Mouse (Mus musculus) myocyte (in vitro differentiated cells): ENCODE measurements at regions not wholly inside any gene's neighbourhood (a gene's known extent, or its start where the extent isn't known, plus 50 kb on each side); places are given as distances from the start of the nearest gene placed in this dataset.

Experiments used
- E2F4 ChIP-seq: IDR thresholded peaks from one replicate; pipeline ENCODE4 v1.6.1; 2011; ENCODE audit warnings: mild to moderate bottlenecking, control low read depth, moderate library complexity; ENCODE audit not compliant: insufficient read depth
- POLR2A ChIP-seq: IDR thresholded peaks from one replicate; pipeline ENCODE4 v1.6.1; 2011; ENCODE audit warnings: low read depth, mild to moderate bottlenecking, control low read depth, moderate library complexity; ENCODE audit not compliant: insufficient read length
- POLR2AphosphoS2 ChIP-seq: IDR thresholded peaks from one replicate; pipeline ENCODE4 v1.6.1; 2011; ENCODE audit warnings: low read depth, control low read depth; ENCODE audit not compliant: insufficient read length
- REST ChIP-seq: IDR thresholded peaks from one replicate; pipeline ENCODE4 v1.6.1; 2011; ENCODE audit warnings: mild to moderate bottlenecking, control low read depth, moderate library complexity; ENCODE audit not compliant: insufficient read depth, insufficient read length
- TCF12 ChIP-seq: IDR thresholded peaks from one replicate; pipeline ENCODE4 v1.6.1; 2011; ENCODE audit warnings: mild to moderate bottlenecking, control low read depth; ENCODE audit not compliant: poor library complexity, insufficient read depth, severe bottlenecking
- TCF3 ChIP-seq: IDR thresholded peaks from one replicate; pipeline ENCODE4 v1.6.1; 2011; ENCODE audit warnings: low read depth, control low read depth; ENCODE audit not compliant: insufficient read length
- USF1 ChIP-seq: IDR thresholded peaks from one replicate; pipeline ENCODE4 v1.6.1; 2011; ENCODE audit warnings: low read depth, mild to moderate bottlenecking, control low read depth, moderate library complexity

- TF ChIP-seq POLR2AphosphoS2: no peak
- TF ChIP-seq E2F4: no peak
- no peak for TF ChIP-seq USF1
- no peak for TF ChIP-seq REST
- TF ChIP-seq POLR2A: no peak
- TF ChIP-seq TCF3: no peak
- TF ChIP-seq TCF12: no peak
Observed at GRCm38 (mm10) chr1:76660146-76660545, 854.7 kb downstream of the Epha4 start.
